Mouse (Mus musculus) lung, embryonic 15.5 days (tissue): Measurements from ENCODE around the gene Sec24d. TPM values are rescaled to one million over a fixed set of nuclear protein-coding genes. Genes with fewer than 3 reads are reported as not detected.
"Not testable (repeated sequence)": the region's sequence is repeated elsewhere in the genome, so short reads cannot be mapped to it uniquely, and the experiment has no call there.

ENCODE experiments used
- ATAC-seq: fragments of 200-750 bp; cut with Nextera tagmentation; 2 replicates; pipeline ENCODE4 v1.8.0; 2017; ENCODE audit warnings: moderate number of reproducible peaks, borderline replicate concordance; ENCODE audit not compliant: low FRiP score, low TSS enrichment; ENCODE audit errors: extremely low read depth
- H3K27ac ChIP-seq: fragments of 300-500 bp; sonication (generic); 2 replicates; pipeline ENCODE4 v1.5.1; 2015; ENCODE audit warnings: moderate library complexity, mild to moderate bottlenecking, inconsistent platforms
- H3K27me3 ChIP-seq: fragments of 300-500 bp; sonication (generic); 2 replicates; pipeline ENCODE4 v1.6.1; 2015; ENCODE audit warnings: inconsistent platforms
- H3K36me3 ChIP-seq: fragments of 300-500 bp; sonication (generic); 2 replicates; pipeline ENCODE4 v1.6.1; 2015; ENCODE audit warnings: inconsistent platforms
- H3K4me1 ChIP-seq: fragments of 300-500 bp; sonication (generic); 2 replicates; pipeline ENCODE4 v1.6.1; 2015; ENCODE audit warnings: inconsistent platforms
- H3K4me2 ChIP-seq: fragments of 300-500 bp; sonication (generic); 2 replicates; pipeline ENCODE4 v1.6.1; 2015; ENCODE audit warnings: inconsistent platforms, mild to moderate bottlenecking, moderate library complexity
- H3K4me3 ChIP-seq: fragments of 300-500 bp; sonication (generic); 2 replicates; pipeline ENCODE4 v1.5.1; 2015; ENCODE audit warnings: mild to moderate bottlenecking, inconsistent platforms
- H3K9ac ChIP-seq: fragments of 300-500 bp; sonication (generic); 2 replicates; pipeline ENCODE4 v1.6.1; 2015; ENCODE audit warnings: inconsistent platforms
- H3K9me3 ChIP-seq: fragments of 300-500 bp; sonication (generic); 2 replicates; pipeline ENCODE4 v1.6.1; 2016; ENCODE audit warnings: inconsistent platforms
- WGBS: fragments of 180-500 bp; shearing (Covaris S2); methylation state at CpG from one replicate; pipeline ENCODE4 v1.1.7; 2015; 5-methylcytosine and 5-hydroxymethylcytosine counted together
- polyA plus RNA-seq: library from polyadenylated mRNA; unstranded; fragments of >200 nt; fragmentation: Nextera tagmentation; extraction: Ambion mirVana; gene quantifications from 2 replicates; pipeline ENCODE4 v1.2.1, GENCODE M21; 2015

Sec24d gene
- polyA plus RNA-seq, 1 experiment from 2014 or later, result 75.2 TPM

DNA sequence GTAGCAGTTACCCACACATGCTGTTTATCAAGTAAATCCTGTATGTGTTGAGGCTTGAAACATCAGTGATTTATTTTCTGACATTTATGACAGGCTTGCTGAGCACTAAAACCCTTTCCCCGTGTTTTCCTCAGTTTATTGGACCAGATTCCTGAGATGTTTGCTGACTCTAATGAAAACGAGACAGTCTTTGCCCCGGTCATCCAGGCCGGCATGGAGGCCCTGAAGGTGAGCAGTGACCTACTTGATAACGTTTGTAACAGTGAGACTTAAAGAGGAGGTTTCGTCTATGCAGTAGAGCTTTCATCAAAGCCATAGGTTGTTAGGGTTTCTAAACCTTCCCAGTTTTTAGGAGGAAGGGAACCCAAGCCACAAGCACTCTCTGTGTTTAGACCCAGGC is 76.4 kb downstream of the Sec24d start:
- Histone ChIP-seq H3K4me3 (no peak overlapping the region), H3K4me2 (no peak overlapping the region), H3K27ac (no peak overlapping the region), H3K9ac (no peak overlapping the region), H3K9me3 (no peaks in the 10 kb centered on the region), H3K36me3 (peaks cover 39% of the 10 kb centered on the region; the same call in 1 of the 2 replicates), H3K27me3 (no peaks in the 10 kb centered on the region), H3K4me1 (no peaks in the 10 kb centered on the region)
- no peak for ATAC-seq
- 59% methylated on average over 6 of the region's 6 CpGs for WGBS

DNA sequence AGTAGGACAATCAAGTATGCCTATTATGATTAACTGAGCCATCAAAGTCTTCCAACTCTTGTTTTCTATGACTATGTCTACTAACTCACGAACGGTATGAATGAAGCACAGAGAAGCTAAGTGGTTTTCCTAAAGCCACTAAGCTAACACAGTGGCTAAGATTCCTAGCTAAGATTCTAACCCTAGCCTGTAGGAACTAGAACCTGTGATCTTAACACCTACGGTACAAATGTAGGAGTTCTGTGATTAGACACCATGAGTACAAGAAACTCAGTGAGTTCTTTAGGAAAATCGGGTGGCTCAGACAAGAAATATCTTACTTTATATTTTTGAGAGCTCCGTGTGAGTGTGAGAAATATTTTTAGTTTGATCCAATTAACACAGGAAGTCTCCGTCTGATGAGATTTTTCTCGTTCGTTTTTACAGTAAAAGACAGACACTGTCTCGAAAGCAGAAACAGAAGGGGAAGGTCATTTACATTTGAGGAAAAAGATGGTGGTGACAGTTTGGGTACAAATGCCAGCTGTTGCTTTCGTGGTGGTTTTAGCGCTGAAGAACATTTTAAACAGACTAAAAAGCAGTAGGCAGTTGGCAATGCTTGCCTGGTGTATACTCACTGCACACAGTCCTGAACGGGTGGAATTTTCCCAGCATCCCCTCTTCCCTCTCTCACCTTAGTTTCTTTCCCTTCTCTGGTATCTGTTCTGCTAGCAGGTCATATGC is 81.0 kb downstream of the Sec24d start:
- H3K9me3 ChIP-seq, result no peaks in the 10 kb centered on the region
- H3K27ac ChIP-seq, result no peak overlapping the region
- ATAC-seq, result no peak
- no peaks in the 10 kb centered on the region for H3K4me1 ChIP-seq
- H3K4me3 ChIP-seq, result no peak overlapping the region
- H3K27me3 ChIP-seq, result no peaks in the 10 kb centered on the region
- no peak overlapping the region for H3K9ac ChIP-seq
- peaks cover 46% of the 10 kb centered on the region for H3K36me3 ChIP-seq
- 55% methylated on average over 12 of the region's 12 CpGs for WGBS
- no peak overlapping the region for H3K4me2 ChIP-seq

DNA sequence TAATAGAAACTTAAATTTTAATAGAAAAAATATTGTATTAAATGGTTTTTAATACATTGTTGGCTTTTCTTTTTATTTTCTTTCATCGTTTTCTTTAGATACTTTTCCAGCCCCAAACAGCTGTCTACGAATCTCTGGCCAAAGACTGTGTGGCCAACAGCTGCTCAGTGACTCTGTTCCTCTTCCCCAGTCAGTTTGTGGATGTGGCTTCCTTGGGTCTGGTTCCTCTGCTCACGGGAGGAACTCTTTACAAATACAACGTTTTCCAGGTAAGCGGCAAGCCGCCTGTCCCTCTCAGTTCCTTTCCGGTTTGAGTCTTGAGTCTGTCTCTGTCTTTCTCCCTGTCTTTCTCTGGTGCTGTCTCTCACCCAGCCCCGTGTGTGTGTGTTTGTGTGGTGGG is 83.3 kb downstream of the Sec24d start:
- 84% methylated on average over 8 of the region's 8 CpGs for WGBS
- Histone ChIP-seq H3K9ac (no peak overlapping the region), H3K27ac (no peak overlapping the region), H3K27me3 (no peaks in the 10 kb centered on the region), H3K4me1 (no peaks in the 10 kb centered on the region), H3K36me3 (peaks cover 50% of the 10 kb centered on the region), H3K4me2 (no peak overlapping the region), H3K4me3 (no peak overlapping the region), H3K9me3 (no peaks in the 10 kb centered on the region)
- ATAC-seq, result no peak

DNA sequence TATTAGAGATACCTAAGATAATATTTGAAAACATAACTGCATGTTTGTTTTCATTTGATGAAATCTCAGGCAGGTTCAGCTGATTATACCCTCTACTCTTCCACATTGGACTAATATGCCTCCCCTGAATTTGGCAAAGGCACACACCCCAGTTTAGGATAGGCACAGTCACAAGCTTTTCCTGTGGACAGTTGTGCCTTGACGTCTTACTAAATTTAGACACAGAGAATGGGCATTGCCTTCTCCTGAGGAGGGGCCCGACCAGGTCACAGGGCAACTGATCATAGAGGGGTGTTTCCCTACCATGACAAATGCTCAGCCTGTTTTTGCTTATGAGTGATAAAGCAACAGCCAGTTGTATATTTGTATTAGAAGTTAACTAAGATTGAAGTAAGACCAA is 84.3 kb downstream of the Sec24d start:
- Histone ChIP-seq H3K9ac (no peak overlapping the region), H3K4me1 (no peaks in the 10 kb centered on the region), H3K36me3 (peaks cover 51% of the 10 kb centered on the region), H3K27ac (no peak overlapping the region), H3K4me2 (no peak overlapping the region), H3K9me3 (no peaks in the 10 kb centered on the region), H3K27me3 (no peaks in the 10 kb centered on the region), H3K4me3 (no peak overlapping the region)
- WGBS, result 67% methylated on average over 2 of the region's 2 CpGs
- ATAC-seq, result no peak

DNA sequence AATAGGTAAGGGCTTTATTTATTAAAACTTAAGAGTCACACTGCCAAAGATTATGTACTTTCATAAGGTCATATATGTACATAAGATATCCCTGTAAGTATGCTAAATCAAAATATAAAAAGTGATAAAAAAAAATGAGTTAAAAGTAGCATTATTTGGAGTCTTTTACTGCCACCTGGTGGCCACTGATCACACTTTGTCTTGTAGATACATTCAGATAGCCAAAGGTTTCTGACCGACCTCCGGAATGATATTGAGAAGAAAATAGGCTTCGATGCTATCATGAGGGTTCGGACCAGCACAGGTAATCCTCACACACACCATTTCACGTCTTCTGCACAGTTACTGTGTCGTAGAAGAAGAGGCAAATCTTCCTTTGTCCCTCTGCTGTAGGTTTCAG is 85.9 kb downstream of the Sec24d start:
- no peak overlapping the region for H3K27ac ChIP-seq
- WGBS, result 63% methylated on average over 6 of the region's 6 CpGs
- H3K9me3 ChIP-seq, result no peaks in the 10 kb centered on the region
- ATAC-seq, result no peak
- peaks cover 62% of the 10 kb centered on the region for H3K36me3 ChIP-seq
- H3K9ac ChIP-seq, result no peak overlapping the region
- H3K4me1 ChIP-seq, result no peaks in the 10 kb centered on the region
- H3K4me3 ChIP-seq, result no peak overlapping the region
- no peaks in the 10 kb centered on the region for H3K27me3 ChIP-seq
- no peak overlapping the region for H3K4me2 ChIP-seq

DNA sequence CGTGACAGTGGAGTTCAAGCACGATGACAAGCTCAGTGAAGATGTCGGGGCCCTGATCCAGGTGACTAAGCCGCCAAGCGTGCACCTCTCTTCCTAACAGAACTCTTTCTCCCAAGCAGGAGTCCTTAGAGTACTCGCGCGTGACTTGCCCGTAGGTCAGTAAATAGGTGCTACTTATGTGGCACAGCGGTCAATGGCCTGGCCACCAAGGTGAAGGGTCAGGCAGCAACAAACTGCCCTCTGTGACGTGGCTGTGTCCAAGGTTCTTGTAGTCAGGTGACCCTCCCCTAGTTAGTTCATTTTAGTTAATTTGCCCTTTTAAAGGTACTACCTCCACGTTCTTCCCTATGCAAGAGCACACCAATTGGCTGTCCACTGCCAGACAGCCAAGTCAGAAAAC is 86.4 kb downstream of the Sec24d start:
- Histone ChIP-seq H3K4me3 (no peak overlapping the region), H3K27me3 (no peaks in the 10 kb centered on the region), H3K9ac (no peak overlapping the region), H3K27ac (no peak overlapping the region), H3K4me1 (no peaks in the 10 kb centered on the region), H3K9me3 (no peaks in the 10 kb centered on the region), H3K36me3 (peaks cover 62% of the 10 kb centered on the region), H3K4me2 (no peak overlapping the region)
- 88% methylated on average over 12 of the region's 12 CpGs for WGBS
- no peak for ATAC-seq

DNA sequence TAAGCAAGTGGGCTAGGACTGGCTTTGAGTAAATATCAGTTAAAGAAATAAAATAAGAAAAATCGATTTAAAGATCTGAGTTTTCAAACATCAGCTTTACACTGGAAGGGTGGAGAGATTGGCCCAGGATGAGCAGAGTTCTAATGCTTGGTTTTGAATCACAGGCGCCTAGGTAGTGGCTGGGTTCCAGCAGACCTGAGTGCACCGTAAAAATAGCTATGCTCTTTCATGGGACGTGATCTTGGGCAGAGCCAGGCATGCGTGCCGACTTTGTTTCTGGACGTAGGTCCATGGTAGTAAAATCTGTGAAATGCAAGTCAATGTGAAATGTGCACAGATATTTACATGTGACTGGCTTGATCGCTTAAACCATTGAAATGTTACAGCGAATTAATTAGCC is 87.1 kb downstream of the Sec24d start:
- H3K9ac ChIP-seq, result no peak overlapping the region
- no peaks in the 10 kb centered on the region for H3K27me3 ChIP-seq
- no peak for ATAC-seq
- H3K4me2 ChIP-seq, result no peak overlapping the region
- no peak overlapping the region for H3K4me3 ChIP-seq
- H3K36me3 ChIP-seq, result peaks cover 64% of the 10 kb centered on the region
- no peaks in the 10 kb centered on the region for H3K4me1 ChIP-seq
- no peaks in the 10 kb centered on the region for H3K9me3 ChIP-seq
- no peak overlapping the region for H3K27ac ChIP-seq
- WGBS, result 91% methylated on average over 9 of the region's 9 CpGs

DNA sequence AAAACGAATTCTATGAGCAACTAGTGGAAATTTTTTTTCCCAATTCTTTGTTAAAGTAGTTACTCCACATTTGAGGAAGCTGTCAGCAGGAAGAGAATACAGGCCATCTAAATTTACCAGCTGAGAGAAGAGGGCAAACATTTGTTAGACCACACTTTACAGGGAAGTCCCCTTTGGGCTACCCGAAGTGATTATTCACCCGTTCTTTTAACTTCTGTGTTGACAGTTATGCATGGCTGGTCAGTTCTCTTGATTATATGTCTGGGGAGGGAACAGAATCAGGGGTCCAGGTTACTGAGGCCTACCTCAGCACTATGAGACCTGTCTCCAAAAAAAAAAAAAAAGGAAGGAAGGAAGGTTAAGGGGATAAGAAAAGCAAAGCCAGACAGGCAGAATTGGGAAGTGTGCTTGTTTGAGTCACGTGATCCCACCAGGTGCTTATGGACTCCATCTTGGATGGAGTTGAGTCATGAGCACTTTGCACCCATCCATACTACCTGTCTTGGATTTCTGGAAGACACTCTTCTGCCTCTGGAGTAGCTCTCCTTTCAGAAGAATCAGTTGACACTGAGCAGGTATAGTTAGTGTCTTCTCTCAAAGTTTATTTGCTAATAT is 89.2 kb downstream of the Sec24d start:
- H3K9ac ChIP-seq, result no peak overlapping the region
- no peak overlapping the region for H3K4me2 ChIP-seq
- H3K27ac ChIP-seq, result no peak overlapping the region
- no peaks in the 10 kb centered on the region for H3K27me3 ChIP-seq
- WGBS, result 76% methylated on average over 4 of the region's 4 CpGs
- no peaks in the 10 kb centered on the region for H3K4me1 ChIP-seq
- no peaks in the 10 kb centered on the region for H3K9me3 ChIP-seq
- no peak for ATAC-seq
- no peak overlapping the region for H3K4me3 ChIP-seq
- peaks cover 65% of the 10 kb centered on the region for H3K36me3 ChIP-seq

DNA sequence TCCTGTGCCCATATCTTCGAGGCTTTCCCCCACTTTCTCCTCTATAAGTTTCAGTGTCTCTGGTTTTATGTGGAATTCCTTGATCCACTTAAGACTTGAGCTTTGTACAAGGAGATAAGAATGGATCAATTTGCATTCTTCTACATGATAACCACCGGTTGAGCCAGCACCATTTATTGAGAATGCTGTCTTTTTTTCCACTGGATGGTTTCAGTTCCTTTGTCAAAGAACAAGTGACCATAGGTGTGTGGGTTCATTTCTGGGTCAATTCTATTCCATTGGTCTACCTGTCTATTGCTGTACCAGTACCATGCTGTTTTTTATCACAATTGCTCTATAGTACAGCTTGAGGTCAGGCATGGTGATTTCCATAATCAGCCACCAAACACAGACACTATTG is 99.6 kb downstream of the Sec24d start:
- not testable (repeated sequence) for H3K27ac ChIP-seq, H3K4me2 ChIP-seq, H3K4me3 ChIP-seq, H3K27me3 ChIP-seq, ATAC-seq, H3K9me3 ChIP-seq, H3K4me1 ChIP-seq, H3K9ac ChIP-seq
- WGBS, result 69% methylated on average over 2 of the region's 2 CpGs
- H3K36me3 ChIP-seq, result peaks cover 60% of the 10 kb centered on the region

DNA sequence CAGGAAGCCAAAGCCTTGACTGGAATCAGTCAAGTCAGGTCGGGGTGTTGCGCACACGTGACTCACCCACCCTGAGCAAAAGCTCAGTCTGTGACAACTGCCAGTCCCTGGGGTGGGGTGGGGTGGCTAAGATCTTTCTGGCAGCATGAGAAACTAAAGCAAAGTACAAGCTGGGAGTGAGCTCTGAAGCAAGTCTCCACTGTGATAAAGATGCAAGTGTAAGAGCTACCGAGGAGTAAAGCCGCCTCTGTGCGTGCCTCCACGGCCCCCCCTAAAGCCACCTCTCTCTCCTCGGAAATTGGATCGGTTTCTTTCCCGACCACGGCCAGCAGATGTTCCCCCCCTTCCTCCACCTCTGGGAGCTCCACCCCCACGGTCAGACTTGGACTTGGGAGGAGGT is 101.9 kb downstream of the Sec24d start:
- H3K27me3 ChIP-seq, result no peaks in the 10 kb centered on the region
- H3K9ac ChIP-seq, result no peak overlapping the region
- no peak overlapping the region for H3K27ac ChIP-seq
- peaks cover 37% of the 10 kb centered on the region for H3K36me3 ChIP-seq
- H3K4me2 ChIP-seq, result no peak overlapping the region
- H3K4me1 ChIP-seq, result no peaks in the 10 kb centered on the region
- ATAC-seq, result no peak
- H3K9me3 ChIP-seq, result no peaks in the 10 kb centered on the region
- no peak overlapping the region for H3K4me3 ChIP-seq
- 73% methylated on average over 12 of the region's 12 CpGs for WGBS

DNA sequence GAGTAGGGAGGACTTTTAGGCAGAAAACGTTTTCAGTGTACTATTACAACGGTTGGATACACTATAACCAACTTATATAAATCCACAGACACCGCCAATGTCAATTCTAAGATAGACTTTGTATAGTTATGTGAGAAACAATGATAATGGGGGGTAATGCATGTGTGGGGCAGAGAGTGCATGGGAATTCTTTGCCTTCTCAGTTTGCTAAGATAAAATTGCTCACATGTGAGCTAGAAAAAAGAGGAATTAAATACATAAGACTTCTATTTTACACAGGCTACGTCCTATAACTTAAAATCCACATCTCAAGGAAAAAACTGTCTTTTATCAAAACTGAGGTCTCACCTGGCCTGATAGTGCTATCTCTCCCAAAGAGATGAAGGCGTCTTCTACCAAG is 103.7 kb downstream of the Sec24d start:
- no peak overlapping the region for H3K9ac ChIP-seq
- H3K36me3 ChIP-seq, result peaks cover 30% of the 10 kb centered on the region
- no peak for ATAC-seq
- H3K4me3 ChIP-seq, result no peak overlapping the region
- WGBS, result 92% methylated on average over 5 of the region's 5 CpGs
- H3K9me3 ChIP-seq, result no peaks in the 10 kb centered on the region
- H3K27me3 ChIP-seq, result no peaks in the 10 kb centered on the region
- H3K4me2 ChIP-seq, result no peak overlapping the region
- no peak overlapping the region for H3K27ac ChIP-seq
- H3K4me1 ChIP-seq, result no peaks in the 10 kb centered on the region

DNA sequence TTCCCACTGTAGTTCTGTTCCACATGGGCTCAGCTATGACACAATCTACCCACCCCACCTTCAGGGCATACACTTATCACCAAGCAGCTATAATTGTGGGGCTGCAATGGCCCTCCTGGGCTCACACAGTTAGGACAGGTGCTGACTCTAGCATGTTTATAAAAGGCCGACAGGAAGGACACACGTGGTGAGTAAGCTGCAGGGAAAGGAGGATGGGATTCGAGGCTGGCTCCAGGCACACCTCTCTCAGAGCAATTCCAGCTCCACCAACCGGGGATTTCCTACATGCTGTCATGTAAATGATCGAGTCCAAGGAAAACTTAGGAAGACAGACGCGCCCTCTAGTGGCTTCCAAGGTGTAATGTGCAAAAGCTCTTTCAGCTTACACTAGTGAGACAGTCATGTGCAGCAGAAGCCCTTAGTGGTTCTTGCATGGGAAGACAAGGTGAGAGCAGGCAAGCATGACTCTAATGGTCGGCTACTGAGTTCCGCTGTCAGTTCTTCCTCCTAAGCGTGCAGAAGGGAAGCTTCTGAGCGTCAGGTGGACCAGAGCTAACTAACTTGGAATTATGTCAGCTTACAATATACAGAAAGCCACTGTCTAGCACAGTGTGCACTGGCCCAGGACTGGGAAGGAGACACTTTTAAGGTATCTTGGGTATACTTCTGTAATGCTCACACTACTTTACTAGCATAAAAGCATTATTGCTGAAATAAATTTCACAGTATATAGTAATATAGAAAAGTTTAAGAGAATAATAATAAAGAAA is 104.7 kb downstream of the Sec24d start:
- WGBS, result 28% methylated on average over 11 of the region's 11 CpGs
- Histone ChIP-seq H3K9me3 (no peaks in the 10 kb centered on the region), H3K4me3 (no peak overlapping the region), H3K27me3 (no peaks in the 10 kb centered on the region), H3K36me3 (peaks cover 30% of the 10 kb centered on the region), H3K4me1 (no peaks in the 10 kb centered on the region), H3K4me2 (no peak overlapping the region), H3K27ac (no peak overlapping the region), H3K9ac (no peak overlapping the region)
- ATAC-seq, result peak; percentile 11; the same call in 1 of the 2 replicates
